Mouse (Mus musculus) forebrain, embryonic 12.5 days (tissue): Measurements from ENCODE around the gene Slc4a5. TPM values are rescaled to one million over a fixed set of nuclear protein-coding genes. Genes with fewer than 3 reads are reported as not detected.

Source experiments
- ATAC-seq: fragments of 200-750 bp; cut with Nextera tagmentation; 2 replicates; pipeline ENCODE4 v1.8.0; 2017; ENCODE audit warnings: moderate TSS enrichment; ENCODE audit not compliant: low FRiP score
- H3K27ac ChIP-seq: fragments of 300-500 bp; sonication (generic); 2 replicates; pipeline ENCODE4 v1.5.1; 2016; ENCODE audit warnings: mild to moderate bottlenecking
- H3K27me3 ChIP-seq: fragments of 300-500 bp; sonication (generic); 2 replicates; pipeline ENCODE4 v1.6.1; 2016; ENCODE audit warnings: mild to moderate bottlenecking
- H3K36me3 ChIP-seq: fragments of 300-500 bp; sonication (generic); replicated peaks from 2 replicates; pipeline ENCODE4 v1.6.1; 2016; ENCODE audit warnings: mild to moderate bottlenecking
- H3K4me1 ChIP-seq: fragments of 300-500 bp; sonication (generic); 2 replicates; pipeline ENCODE4 v1.6.1; 2016
- H3K4me2 ChIP-seq: fragments of 300-500 bp; sonication (generic); 2 replicates; pipeline ENCODE4 v1.6.1; 2016; ENCODE audit warnings: mild to moderate bottlenecking, moderate library complexity
- H3K4me3 ChIP-seq: fragments of 300-500 bp; sonication (generic); replicated peaks from 2 replicates; pipeline ENCODE4 v1.5.1; 2016; ENCODE audit warnings: mild to moderate bottlenecking
- H3K9ac ChIP-seq: fragments of 300-500 bp; sonication (generic); 2 replicates; pipeline ENCODE4 v1.6.1; 2016; ENCODE audit warnings: mild to moderate bottlenecking
- H3K9me3 ChIP-seq: fragments of 300-500 bp; sonication (generic); 2 replicates; pipeline ENCODE4 v1.6.1; 2016
- WGBS: fragments of 180-500 bp; shearing (Covaris S2); methylation state at CpG from one replicate; pipeline ENCODE4 v1.1.7; 2016; 5-methylcytosine and 5-hydroxymethylcytosine counted together
- polyA plus RNA-seq: library from polyadenylated mRNA; unstranded; fragments of >200 nt; fragmentation: Nextera tagmentation; extraction: Ambion mirVana; gene quantifications from 2 replicates; pipeline ENCODE4 v1.2.1, GENCODE M21; 2016

Slc4a5 gene
- polyA plus RNA-seq, 1 experiment from 2014 or later = 0.24 TPM

DNA sequence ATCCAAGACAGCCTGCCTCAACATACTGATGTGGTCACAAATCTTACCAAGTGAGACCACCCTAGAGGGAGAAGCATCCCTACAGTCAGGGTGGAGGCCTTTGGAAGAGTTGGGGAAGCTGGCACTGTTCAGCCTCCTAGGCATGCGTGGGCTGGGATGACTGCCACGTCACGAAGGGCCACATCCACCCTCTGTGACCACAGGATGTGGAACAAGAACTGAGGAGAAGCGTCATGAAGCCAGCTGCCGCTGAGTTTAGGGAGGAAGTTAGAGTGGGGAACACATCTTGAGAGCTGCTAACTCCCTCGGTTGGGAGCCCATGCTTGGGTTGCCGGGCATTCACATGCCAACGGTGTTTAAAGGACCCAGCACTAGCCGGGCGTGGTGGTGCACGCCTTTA lies 54.1 kb downstream of the Slc4a5 start:
- no peak overlapping the region for H3K4me2 ChIP-seq
- H3K9me3 ChIP-seq = no peaks in the 10 kb centered on the region
- WGBS = 88% methylated on average over 11 of the region's 11 CpGs
- H3K27me3 ChIP-seq = peaks cover 7% of the 10 kb centered on the region; the same call in 1 of the 2 replicates
- ATAC-seq = no peak
- H3K4me3 ChIP-seq = no peak overlapping the region
- no peaks in the 10 kb centered on the region for H3K36me3 ChIP-seq
- H3K27ac ChIP-seq = no peak overlapping the region
- H3K9ac ChIP-seq = no peak overlapping the region
- H3K4me1 ChIP-seq = peaks cover under 1% of the 10 kb centered on the region; the same call in 1 of the 2 replicates

DNA sequence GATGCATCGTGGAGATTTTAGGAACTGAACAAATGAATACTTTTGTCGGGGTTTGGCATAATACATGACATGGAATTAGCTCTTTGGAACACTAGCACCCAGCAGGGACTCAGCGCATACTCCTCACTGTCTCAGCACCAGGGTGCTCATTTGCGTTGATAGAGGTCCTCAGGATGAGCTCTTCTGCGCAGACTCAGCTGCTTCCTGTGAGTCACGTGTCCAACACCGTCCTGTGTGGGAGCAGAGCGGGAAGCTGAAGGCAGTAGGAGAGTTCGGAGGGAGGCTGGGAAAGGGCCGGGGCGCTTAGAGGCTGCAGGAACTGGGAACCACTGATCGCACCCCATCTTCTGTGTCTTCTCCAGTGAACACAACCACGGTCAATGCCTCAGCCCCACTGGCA lies 57.5 kb downstream of the Slc4a5 start:
- Histone ChIP-seq H3K4me2 (no peak overlapping the region), H3K27me3 (peaks cover 4% of the 10 kb centered on the region; the same call in 1 of the 2 replicates), H3K9ac (no peak overlapping the region), H3K9me3 (no peaks in the 10 kb centered on the region), H3K27ac (no peak overlapping the region), H3K36me3 (no peaks in the 10 kb centered on the region), H3K4me1 (no peaks in the 10 kb centered on the region), H3K4me3 (no peak overlapping the region)
- ATAC-seq = no peak
- WGBS = 77% methylated on average over 13 of the region's 13 CpGs

DNA sequence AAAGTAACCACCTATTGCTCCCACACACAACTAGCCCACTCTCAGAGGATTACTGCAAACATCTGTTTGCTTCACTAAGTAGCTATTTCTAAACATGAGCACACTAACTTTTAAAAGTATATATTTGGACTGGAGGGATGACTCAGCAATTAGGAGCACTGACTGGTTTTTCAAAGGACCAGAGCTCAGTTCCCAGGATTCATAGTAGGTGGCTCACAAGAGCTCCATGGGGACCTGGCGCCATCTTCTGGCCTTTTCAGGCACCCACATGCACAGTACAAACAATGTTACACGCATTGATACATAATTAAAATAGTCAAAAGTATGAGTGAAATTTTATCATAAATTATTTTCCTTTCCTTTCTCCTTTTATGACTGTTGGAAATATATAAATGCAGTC lies 59.3 kb downstream of the Slc4a5 start:
- Histone ChIP-seq H3K36me3 (no peaks in the 10 kb centered on the region), H3K4me1 (no peaks in the 10 kb centered on the region), H3K4me2 (no peak overlapping the region), H3K4me3 (no peak overlapping the region), H3K27me3 (peaks cover 7% of the 10 kb centered on the region; the same call in 1 of the 2 replicates), H3K27ac (no peak overlapping the region), H3K9me3 (no peaks in the 10 kb centered on the region), H3K9ac (no peak overlapping the region)
- ATAC-seq = no peak
- WGBS = 27% methylated on average over 2 of the region's 2 CpGs

DNA sequence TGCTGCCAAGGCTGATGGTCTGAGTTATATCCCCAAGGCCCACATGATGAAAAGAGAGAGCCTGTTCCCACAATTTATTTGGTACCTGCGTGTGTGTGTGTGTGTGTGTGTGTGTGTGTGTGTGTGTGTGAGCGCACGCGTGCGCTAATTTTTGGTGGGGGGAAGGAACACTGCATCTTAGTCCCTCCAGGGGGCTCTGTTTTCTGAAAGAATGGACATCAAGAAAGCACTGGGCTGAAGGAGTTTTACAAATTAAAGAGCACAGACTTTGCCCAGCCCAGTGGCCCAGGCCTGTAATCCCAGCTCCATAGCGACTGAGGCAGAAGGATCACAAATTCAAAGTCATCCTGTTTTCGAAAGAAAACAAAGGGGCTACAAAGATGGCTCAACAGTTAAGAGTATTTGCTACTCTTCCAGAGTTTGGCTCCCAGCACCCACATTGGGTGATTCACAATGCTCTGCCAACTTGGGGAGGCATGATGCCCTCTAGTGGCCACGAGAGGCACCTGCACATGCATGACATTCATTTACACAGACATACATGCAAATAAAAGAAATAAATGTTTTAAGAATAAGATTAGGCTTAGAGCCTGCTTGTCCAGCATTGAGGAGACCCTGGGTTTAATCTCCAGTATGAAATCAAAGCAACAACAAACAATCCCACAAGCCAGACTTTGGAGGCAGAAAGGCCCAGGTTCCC lies 60.8 kb downstream of the Slc4a5 start:
- Histone ChIP-seq H3K9me3 (no peaks in the 10 kb centered on the region), H3K4me3 (no peak overlapping the region), H3K4me1 (no peaks in the 10 kb centered on the region), H3K27ac (no peak overlapping the region), H3K4me2 (no peak overlapping the region), H3K27me3 (peaks cover 7% of the 10 kb centered on the region; the same call in 1 of the 2 replicates), H3K9ac (no peak overlapping the region), H3K36me3 (no peaks in the 10 kb centered on the region)
- WGBS = 76% methylated on average over 8 of the region's 8 CpGs
- no peak for ATAC-seq

DNA sequence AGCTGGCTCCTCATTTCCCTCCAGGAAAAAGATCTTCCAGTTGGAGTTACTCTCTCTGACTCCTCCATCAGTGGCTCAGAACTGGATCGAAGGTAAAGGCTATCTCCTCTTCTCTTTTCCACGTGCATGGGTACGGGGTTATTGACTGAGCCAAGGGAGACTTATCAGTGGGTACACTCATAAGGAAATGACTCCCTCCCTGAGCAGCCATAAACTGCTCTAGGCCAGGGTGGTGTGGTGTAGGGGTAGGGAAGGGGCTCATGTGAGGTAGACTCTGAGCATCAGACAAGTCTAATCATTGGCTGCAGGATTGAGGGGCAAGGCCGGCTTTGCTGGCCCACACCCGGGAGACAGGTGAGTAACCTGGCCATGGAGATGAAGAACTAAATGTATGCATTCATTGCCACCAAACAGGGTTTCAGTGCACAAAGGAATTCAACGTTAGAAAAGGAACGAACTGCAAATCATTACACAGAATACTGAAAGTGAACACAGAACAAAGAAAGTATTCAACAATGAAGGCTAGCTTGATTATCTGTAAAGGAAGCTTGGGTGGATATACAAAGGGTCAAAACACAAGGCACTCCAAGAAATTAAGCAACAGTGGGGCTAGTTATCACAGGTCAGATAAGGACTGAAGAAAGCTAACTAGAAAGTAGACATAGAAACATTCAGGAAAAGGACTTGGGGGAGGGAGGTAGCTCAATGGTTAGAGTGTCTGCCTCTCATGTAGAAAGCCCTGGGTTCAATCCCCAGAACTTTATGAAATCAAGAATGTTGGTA lies 81.0 kb downstream of the Slc4a5 start:
- H3K9me3 ChIP-seq = no peaks in the 10 kb centered on the region
- H3K4me3 ChIP-seq = no peak overlapping the region
- no peak for ATAC-seq
- no peak overlapping the region for H3K9ac ChIP-seq
- H3K4me1 ChIP-seq = no peaks in the 10 kb centered on the region
- no peaks in the 10 kb centered on the region for H3K27me3 ChIP-seq
- no peak overlapping the region for H3K27ac ChIP-seq
- H3K36me3 ChIP-seq = peaks cover 10% of the 10 kb centered on the region
- WGBS = 87% methylated on average over 7 of the region's 7 CpGs
- no peak overlapping the region for H3K4me2 ChIP-seq

DNA sequence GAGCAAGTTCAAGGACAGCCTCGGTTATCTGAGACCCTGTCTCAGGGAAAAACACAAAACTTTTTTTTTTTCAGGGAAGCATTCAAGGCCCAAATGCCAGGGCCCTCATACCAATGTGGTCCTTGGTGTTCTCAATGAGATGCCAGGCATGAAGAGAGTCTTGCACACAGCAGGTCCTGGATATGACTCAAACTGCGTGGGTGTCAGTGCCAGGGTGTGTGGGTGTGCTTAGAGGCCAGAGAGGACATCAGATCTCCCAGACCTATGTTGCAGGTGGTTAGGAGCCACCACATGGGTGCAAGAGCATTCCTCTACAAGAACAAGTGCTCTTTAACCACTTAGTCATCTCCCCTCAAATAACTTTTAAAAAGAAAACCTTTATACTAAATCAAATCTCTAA lies 81.7 kb downstream of the Slc4a5 start:
- ATAC-seq = no peak
- no peaks in the 10 kb centered on the region for H3K4me1 ChIP-seq
- no peak overlapping the region for H3K4me3 ChIP-seq
- no peak overlapping the region for H3K27ac ChIP-seq
- peaks cover 16% of the 10 kb centered on the region for H3K36me3 ChIP-seq
- H3K9me3 ChIP-seq = no peaks in the 10 kb centered on the region
- no peak overlapping the region for H3K4me2 ChIP-seq
- H3K9ac ChIP-seq = no peak overlapping the region
- 89% methylated on average over 2 of the region's 2 CpGs for WGBS
- H3K27me3 ChIP-seq = no peaks in the 10 kb centered on the region

DNA sequence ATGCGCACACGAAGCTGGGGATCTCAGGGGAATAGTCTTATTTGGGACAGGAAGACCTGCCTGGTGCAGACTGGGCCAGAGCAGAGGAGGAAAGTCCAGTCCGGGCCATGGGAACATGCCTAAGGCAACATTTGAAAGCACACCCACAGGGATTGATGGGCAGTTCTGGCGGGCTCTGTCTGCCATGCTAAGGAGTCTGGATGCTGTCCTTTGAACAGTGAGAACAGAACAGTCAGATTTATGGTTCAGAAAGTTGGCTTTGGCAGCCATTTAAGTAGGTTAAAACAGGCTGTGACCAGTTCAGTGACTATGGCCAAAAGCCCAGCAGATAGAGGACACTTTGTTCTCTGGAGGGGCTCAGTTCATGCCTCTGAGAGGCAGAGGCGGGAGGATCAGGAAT lies 82.6 kb downstream of the Slc4a5 start:
- H3K4me3 ChIP-seq = no peak overlapping the region
- peaks cover 26% of the 10 kb centered on the region for H3K36me3 ChIP-seq
- ATAC-seq = no peak
- no peaks in the 10 kb centered on the region for H3K4me1 ChIP-seq
- H3K4me2 ChIP-seq = no peak overlapping the region
- no peak overlapping the region for H3K9ac ChIP-seq
- H3K27me3 ChIP-seq = no peaks in the 10 kb centered on the region
- 87% methylated on average over 5 of the region's 5 CpGs for WGBS
- no peak overlapping the region for H3K27ac ChIP-seq
- no peaks in the 10 kb centered on the region for H3K9me3 ChIP-seq

DNA sequence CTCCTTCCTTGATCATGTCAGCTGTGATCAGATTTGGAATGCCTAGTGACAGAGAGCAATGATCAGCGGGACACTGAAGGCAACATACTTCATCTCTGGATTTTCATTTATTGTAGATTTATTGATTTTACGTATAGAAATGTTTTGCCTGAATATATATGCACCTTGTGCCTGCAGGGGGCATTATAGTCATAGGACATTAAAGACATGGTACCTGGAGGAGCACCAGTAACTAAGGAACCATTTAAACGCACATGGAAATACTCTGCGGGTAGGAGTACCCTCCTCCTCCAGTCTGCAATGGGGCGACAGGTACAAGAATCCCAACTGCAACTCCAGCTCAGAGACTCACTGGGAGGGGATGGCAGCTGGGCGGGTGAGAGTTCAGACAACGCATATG lies 89.4 kb downstream of the Slc4a5 start:
- no peaks in the 10 kb centered on the region for H3K9me3 ChIP-seq
- peaks cover 82% of the 10 kb centered on the region for H3K36me3 ChIP-seq
- ATAC-seq = no peak
- no peak overlapping the region for H3K9ac ChIP-seq
- H3K4me3 ChIP-seq = no peak overlapping the region
- no peak overlapping the region for H3K4me2 ChIP-seq
- H3K27ac ChIP-seq = no peak overlapping the region
- no peaks in the 10 kb centered on the region for H3K27me3 ChIP-seq
- 92% methylated on average over 7 of the region's 7 CpGs for WGBS
- no peaks in the 10 kb centered on the region for H3K4me1 ChIP-seq

DNA sequence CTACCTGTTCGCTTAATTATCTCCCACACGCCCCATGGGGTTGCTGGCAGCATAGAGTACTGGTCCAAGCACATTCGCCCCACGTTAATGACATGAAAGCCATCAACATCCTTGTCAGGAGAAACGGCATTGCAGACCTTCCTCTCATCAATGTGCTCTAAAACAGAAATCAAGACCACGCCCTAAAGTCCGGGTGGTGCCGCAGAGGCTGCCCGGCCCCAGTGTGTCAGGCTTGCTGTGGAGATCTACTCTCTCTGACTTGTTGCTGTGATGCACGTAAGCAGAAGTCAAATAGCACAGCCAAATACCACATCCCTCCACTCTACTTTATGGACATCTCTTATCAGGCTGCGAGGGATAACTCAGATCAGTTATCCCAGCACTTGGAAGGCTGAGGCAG lies 91.6 kb downstream of the Slc4a5 start:
- no peak overlapping the region for H3K4me3 ChIP-seq
- H3K27ac ChIP-seq = no peak overlapping the region
- H3K9ac ChIP-seq = no peak overlapping the region; the same call in 1 of the 2 replicates
- 92% methylated on average over 11 of the region's 11 CpGs for WGBS
- peaks cover 9% of the 10 kb centered on the region for H3K4me1 ChIP-seq
- peaks cover 67% of the 10 kb centered on the region for H3K36me3 ChIP-seq
- H3K4me2 ChIP-seq = no peak overlapping the region
- H3K27me3 ChIP-seq = no peaks in the 10 kb centered on the region
- no peak for ATAC-seq
- H3K9me3 ChIP-seq = no peaks in the 10 kb centered on the region

DNA sequence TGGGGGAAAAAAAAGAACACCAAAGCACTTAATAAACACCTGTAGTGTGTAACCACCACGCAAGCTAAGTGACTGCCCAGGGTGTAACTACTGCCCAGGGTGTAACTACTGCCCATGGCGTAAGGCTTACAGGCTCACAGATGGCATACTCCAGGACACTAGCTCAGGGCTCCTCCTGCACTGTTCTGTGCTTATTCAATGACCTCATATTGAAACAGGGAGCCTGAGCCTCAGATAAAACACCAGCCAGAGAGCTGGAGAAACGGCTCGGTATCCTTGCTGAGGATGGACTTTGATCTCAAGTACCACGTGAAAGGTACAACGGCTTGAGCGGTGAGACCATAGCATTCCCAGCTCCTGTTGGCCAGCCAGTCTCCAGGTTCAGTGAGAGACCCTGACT lies 92.4 kb downstream of the Slc4a5 start:
- ATAC-seq = no peak
- no peaks in the 10 kb centered on the region for H3K27me3 ChIP-seq
- no peaks in the 10 kb centered on the region for H3K9me3 ChIP-seq
- peaks cover 16% of the 10 kb centered on the region for H3K4me1 ChIP-seq
- no peak overlapping the region for H3K9ac ChIP-seq
- H3K4me2 ChIP-seq = no peak overlapping the region
- 95% methylated on average over 7 of the region's 7 CpGs for WGBS
- peaks cover 59% of the 10 kb centered on the region for H3K36me3 ChIP-seq
- H3K4me3 ChIP-seq = no peak overlapping the region
- H3K27ac ChIP-seq = no peak overlapping the region

DNA sequence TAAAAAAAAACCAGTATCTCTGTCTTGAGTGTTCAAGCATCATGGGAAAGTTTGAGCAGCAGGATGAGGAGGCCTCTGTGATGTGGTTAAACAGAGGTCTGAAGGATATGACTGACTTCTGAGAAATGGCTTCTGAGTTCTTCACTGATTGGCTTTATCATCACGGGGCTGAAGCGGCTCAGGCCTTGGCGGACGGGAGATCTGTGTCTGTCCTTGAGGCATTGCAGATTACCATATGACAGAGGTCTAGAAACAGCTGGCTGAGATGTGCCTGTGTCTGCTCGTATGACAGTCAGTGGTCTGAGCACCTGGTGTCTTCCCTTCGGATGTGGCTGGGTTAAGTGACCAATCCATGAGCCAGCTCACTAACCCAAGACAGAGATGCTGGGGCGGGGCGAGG lies 92.9 kb downstream of the Slc4a5 start:
- no peak for ATAC-seq
- H3K36me3 ChIP-seq = peaks cover 54% of the 10 kb centered on the region
- no peaks in the 10 kb centered on the region for H3K9me3 ChIP-seq
- WGBS = 94% methylated on average over 8 of the region's 8 CpGs
- H3K4me1 ChIP-seq = peaks cover 16% of the 10 kb centered on the region
- no peak overlapping the region for H3K9ac ChIP-seq
- H3K27ac ChIP-seq = no peak overlapping the region
- no peaks in the 10 kb centered on the region for H3K27me3 ChIP-seq
- no peak overlapping the region for H3K4me2 ChIP-seq
- H3K4me3 ChIP-seq = no peak overlapping the region

DNA sequence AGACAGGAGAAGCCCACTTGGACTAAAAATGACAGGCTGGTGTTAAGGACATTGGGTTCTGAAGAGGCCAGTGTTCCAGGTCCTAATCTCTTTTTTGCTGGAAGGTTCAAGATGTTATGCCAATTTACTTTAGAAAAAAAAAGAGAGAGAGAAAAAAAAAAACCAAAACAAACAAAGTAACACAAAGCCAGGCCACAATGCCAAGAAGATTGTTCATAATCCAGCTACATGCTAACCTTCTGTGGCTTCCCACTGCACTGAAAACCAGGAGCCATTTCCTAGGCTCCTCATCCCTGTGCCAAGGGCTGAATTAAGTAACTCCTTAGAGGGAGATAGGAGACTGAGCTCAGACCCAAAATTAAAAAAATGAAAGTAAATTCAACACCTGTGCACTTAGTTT lies 95.7 kb downstream of the Slc4a5 start:
- Histone ChIP-seq H3K27me3 (no peaks in the 10 kb centered on the region), H3K4me3 (no peak overlapping the region), H3K4me1 (peaks cover 16% of the 10 kb centered on the region), H3K9ac (no peak overlapping the region), H3K36me3 (peaks cover 30% of the 10 kb centered on the region), H3K4me2 (peak overlapping the region; percentile 77; the same call in 1 of the 2 replicates), H3K27ac (no peak overlapping the region), H3K9me3 (no peaks in the 10 kb centered on the region)
- ATAC-seq = no peak

DNA sequence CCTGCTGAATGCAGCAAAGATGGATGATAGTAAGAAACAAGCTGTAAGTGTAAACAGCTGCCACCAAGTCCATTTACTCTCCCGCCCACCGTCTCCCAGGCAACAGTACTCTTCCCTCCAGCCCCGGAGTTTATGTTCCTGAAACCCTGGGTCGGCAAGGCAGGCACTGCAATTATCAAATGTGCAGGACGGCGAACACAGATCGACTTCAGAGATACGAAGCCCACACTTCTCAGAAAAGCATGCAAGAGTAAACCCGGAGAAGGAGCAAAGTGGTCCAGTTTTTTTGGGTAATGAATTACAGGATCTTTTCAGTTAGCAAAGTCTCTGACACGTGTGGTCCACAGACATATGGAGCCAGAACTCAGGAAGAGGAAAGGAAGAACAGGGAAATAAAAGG lies 96.4 kb downstream of the Slc4a5 start:
- Histone ChIP-seq H3K27me3 (no peaks in the 10 kb centered on the region), H3K27ac (no peak overlapping the region), H3K4me2 (peak overlapping the region; percentile 77), H3K9ac (peak overlapping the region; percentile 86; the same call in 1 of the 2 replicates), H3K36me3 (peaks cover 23% of the 10 kb centered on the region), H3K4me3 (peak overlapping the region; percentile 93), H3K4me1 (peaks cover 16% of the 10 kb centered on the region), H3K9me3 (no peaks in the 10 kb centered on the region)
- no peak for ATAC-seq
- 7% methylated on average over 10 of the region's 10 CpGs for WGBS
